Mouse (Mus musculus): Measurements from ENCODE around the gene Tnrc18. TPM values are rescaled to one million over a fixed set of nuclear protein-coding genes. Genes with fewer than 3 reads are reported as not detected.
"Not testable (repeated sequence)": the region's sequence is repeated elsewhere in the genome, so short reads cannot be mapped to it uniquely, and the experiment has no call there.

Gene Tnrc18
- polyA plus RNA-seq, 1 experiment from 2014 or later, result 45.9 TPM

DNA sequence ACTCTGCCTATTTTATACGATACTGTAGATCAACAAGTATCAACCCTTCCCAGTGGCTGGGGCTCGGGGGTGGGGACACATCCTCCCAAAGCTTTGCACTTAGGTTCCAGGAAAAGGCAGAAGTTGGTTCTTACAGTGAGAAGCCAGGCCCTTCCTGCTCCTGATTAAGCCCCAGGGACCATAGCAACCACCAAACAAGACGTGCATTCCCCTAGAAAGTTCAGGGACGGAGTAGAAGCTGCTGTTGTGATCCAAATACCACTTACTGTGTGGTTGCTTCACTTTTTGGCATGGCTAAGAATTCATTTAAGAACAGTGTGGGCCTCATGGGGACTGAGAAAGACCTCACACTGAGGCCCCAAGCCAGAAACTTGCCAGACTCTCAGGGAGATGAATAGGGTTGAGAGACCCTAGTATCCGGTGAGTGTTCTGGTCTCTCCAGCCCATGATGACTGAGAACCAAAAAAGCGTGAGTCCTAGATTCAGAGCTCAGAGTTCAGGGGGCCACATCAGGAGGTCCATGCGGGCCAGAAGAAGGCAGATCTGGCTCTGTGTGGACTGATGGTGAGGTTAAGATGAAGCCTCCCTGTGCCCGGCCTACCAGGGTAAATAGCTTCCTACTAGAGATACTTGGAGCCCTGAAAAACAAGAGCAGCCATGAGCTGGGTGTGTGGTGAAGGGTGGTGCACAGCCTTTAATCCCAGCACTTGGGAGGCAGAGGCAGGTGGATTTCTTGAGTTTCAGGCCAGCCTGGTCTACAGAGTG lies 24.1 kb upstream of the Tnrc18 start:
- Histone ChIP-seq H3K4me3 (no peak overlapping the region), H3K9ac (replicated peaks) (no peak overlapping the region), H3K4me1 (no peaks in the 10 kb centered on the region), H3K27ac (replicated peaks) (0 out of 2 replicates have a peak overlapping the region, but pooled peaks have one; percentile 1), H3K9me3 (no peaks in the 10 kb centered on the region), H3K4me2 (replicated peaks) (no peak overlapping the region), H3K27me3 (no peaks in the 10 kb centered on the region), H3K36me3 (no peaks in the 10 kb centered on the region)
- ATAC-seq (replicated peaks), result no peak
- WGBS, result 65% methylated on average over 8 of the region's 8 CpGs

DNA sequence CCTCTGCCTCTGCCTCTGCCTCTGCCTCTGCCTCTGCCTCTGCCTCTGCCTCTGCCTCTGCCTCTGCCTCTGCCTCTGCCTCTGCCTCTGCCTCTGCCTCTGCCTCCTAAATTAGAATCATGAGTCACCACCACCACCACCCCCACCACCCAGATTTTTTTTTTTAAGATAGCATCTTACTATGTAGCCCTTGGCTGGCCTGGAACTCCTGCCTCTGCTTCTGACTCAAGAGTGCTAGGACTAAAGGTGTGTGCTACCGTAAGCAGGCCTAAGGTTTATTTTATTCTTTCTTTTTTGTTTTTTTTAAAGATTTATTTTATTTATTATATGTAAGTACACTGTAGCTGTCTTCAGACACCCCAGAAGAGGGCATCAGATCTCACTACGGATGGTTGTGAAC lies 20.0 kb upstream of the Tnrc18 start:
- not testable (repeated sequence) for H3K27me3 ChIP-seq; H3K9ac ChIP-seq (replicated peaks); ATAC-seq (replicated peaks); H3K4me1 ChIP-seq; H3K4me3 ChIP-seq; H3K27ac ChIP-seq (replicated peaks); H3K36me3 ChIP-seq; H3K9me3 ChIP-seq; H3K4me2 ChIP-seq (replicated peaks)
- WGBS, result 90% methylated on average over 2 of the region's 2 CpGs

DNA sequence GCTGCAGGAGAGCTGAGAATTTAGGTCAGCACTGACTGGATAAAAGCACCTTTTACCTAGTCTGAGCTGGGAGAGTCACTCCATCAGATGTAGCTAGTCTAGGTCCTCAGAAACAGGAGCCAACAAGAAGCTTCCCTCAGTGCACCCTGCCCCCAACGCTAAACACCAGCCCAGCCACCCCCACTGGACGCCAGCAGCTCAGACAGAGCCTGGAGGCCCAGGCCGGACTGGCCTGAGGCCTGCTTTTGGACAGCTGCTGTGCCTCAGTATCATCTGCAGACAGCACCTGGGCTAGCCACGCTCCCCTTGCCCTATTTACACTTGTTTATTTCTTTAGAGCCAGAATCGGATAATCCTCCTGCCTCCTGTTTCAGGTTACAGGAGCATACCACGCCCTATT lies 19.4 kb upstream of the Tnrc18 start:
- no peak overlapping the region for H3K27ac ChIP-seq (replicated peaks)
- no peaks in the 10 kb centered on the region for H3K36me3 ChIP-seq
- H3K4me2 ChIP-seq (replicated peaks), result no peak overlapping the region
- no peak for ATAC-seq (replicated peaks)
- H3K27me3 ChIP-seq, result no peaks in the 10 kb centered on the region
- WGBS, result 75% methylated on average over 6 of the region's 6 CpGs
- H3K4me3 ChIP-seq, result no peak overlapping the region
- H3K4me1 ChIP-seq, result no peaks in the 10 kb centered on the region
- no peaks in the 10 kb centered on the region for H3K9me3 ChIP-seq
- H3K9ac ChIP-seq (replicated peaks), result no peak overlapping the region

DNA sequence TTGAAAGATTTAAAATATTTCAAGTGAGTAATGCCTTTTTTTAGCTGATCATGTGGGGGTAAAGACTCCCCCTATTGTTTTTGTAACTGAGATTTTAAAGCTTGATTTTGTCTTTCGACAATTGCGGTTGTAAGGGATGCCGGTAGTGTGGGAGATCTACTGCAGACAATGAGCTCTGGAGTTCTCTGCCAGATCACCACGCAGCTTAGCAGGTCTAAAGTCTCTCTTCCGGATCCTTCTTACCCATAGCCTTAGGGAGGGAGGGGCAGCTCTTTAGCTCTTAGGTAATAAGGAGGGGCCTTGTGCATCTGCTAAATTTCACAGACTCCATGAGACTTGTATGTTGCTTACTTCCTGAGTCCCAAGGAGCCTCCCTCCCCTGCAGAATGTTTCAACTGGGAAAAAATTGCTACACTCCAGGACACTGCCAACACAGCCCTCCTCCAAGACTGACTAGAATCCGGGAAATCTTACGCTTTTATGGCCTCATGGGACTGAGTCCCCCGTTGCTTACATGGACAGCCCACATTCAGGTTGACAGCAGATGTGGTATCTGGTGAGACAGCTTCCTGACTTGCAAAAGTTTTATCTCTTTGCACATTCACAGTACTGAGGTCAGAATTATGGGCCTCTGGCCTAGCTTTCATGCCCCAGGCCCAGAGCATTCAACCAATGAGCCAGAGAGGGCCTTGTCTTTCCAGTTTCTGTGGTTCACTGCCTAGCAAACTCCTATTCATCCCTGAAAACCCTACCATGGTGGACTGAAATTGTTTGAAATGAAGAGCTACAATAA lies 16.4 kb upstream of the Tnrc18 start:
- Histone ChIP-seq H3K27me3 (no peaks in the 10 kb centered on the region), H3K4me2 (replicated peaks) (no peak overlapping the region), H3K36me3 (no peaks in the 10 kb centered on the region), H3K4me1 (no peaks in the 10 kb centered on the region), H3K27ac (replicated peaks) (no peak overlapping the region), H3K9ac (replicated peaks) (no peak overlapping the region), H3K9me3 (no peaks in the 10 kb centered on the region), H3K4me3 (no peak overlapping the region)
- no peak for ATAC-seq (replicated peaks)
- 78% methylated on average over 8 of the region's 8 CpGs for WGBS

DNA sequence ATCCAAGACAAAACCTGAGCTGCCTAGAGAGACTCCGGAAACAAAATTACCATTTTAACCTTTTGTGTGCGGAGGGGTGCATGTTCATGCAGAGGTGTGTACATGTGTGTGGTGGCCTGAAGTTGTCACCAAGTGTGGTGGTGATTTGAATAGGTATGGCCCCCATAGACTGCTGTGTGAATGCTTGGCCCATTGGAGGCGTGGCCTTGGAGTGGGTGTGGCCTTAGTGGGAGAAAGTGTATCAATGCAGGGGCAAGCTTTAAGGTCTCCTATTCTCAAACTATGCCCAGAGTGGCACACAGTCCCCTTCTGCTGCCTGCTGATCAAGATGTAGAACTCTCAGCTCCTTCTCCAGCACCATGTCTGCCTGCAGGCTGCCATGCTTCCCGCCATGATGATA lies 8.7 kb upstream of the Tnrc18 start:
- Histone ChIP-seq H3K27ac (replicated peaks) (no peak overlapping the region), H3K27me3 (no peaks in the 10 kb centered on the region), H3K36me3 (no peaks in the 10 kb centered on the region), H3K4me2 (replicated peaks) (no peak overlapping the region), H3K9ac (replicated peaks) (no peak overlapping the region), H3K9me3 (no peaks in the 10 kb centered on the region), H3K4me1 (peaks cover 34% of the 10 kb centered on the region), H3K4me3 (no peak overlapping the region)
- no peak for ATAC-seq (replicated peaks)
- WGBS, result 89% methylated on average over 4 of the region's 4 CpGs

DNA sequence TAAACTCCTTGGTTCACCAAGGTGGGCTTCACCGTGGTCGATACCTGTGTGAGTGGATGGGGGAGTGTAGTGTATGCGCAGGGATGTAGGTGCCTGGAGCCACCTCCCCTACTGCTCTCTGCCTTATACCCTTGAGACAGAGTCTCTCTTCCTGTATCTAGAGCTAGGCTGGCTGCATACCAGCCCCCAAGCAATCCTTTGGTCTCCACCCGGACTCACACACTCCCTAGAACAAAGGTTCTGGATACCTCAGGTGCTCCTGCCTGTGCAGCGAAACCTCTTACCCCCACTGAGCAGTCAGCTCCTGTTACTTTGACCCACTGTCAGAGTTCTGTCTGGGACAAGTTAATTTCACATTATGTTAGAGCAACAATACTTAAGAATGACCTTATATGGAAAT lies 8.2 kb upstream of the Tnrc18 start:
- Histone ChIP-seq H3K36me3 (no peaks in the 10 kb centered on the region), H3K4me1 (peaks cover 34% of the 10 kb centered on the region), H3K4me2 (replicated peaks) (no peak overlapping the region), H3K9me3 (no peaks in the 10 kb centered on the region), H3K9ac (replicated peaks) (no peak overlapping the region), H3K27me3 (no peaks in the 10 kb centered on the region), H3K27ac (replicated peaks) (peak overlapping the region; percentile 100; the same call in 1 of the 2 replicates), H3K4me3 (no peak overlapping the region)
- 85% methylated on average over 5 of the region's 5 CpGs for WGBS
- ATAC-seq (replicated peaks), result no peak

DNA sequence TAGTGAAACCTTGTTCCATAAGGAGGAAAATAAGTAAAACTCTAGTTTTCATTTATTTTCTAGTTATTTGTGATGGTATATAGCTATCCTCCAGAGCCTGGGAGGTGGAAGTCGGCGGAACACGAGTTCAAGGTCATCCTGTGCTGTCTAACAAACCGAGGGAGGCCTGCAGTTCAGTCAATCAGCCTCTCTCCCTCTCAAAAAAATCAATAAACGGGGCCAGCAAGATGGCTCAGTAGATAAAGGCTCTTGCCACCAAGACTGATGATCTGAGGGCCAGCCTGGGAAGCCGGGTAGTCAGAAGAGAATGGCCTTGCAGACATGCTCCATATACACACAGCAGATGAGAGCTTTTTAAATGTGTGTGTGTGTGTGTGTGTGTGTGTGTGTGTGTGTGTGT lies 6.6 kb upstream of the Tnrc18 start:
- Histone ChIP-seq H3K4me1 (peaks cover 34% of the 10 kb centered on the region), H3K27ac (replicated peaks) (peak overlapping the region; percentile 100), H3K4me2 (replicated peaks) (peak overlapping the region; percentile 81), H3K9ac (replicated peaks) (peak overlapping the region; percentile 99; the same call in 1 of the 2 replicates), H3K27me3 (no peaks in the 10 kb centered on the region), H3K36me3 (no peaks in the 10 kb centered on the region), H3K4me3 (peak overlapping the region; percentile 87; the same call in 1 of the 2 replicates), H3K9me3 (no peaks in the 10 kb centered on the region)
- ATAC-seq (replicated peaks), result no peak
- 24% methylated on average over 6 of the region's 6 CpGs for WGBS

DNA sequence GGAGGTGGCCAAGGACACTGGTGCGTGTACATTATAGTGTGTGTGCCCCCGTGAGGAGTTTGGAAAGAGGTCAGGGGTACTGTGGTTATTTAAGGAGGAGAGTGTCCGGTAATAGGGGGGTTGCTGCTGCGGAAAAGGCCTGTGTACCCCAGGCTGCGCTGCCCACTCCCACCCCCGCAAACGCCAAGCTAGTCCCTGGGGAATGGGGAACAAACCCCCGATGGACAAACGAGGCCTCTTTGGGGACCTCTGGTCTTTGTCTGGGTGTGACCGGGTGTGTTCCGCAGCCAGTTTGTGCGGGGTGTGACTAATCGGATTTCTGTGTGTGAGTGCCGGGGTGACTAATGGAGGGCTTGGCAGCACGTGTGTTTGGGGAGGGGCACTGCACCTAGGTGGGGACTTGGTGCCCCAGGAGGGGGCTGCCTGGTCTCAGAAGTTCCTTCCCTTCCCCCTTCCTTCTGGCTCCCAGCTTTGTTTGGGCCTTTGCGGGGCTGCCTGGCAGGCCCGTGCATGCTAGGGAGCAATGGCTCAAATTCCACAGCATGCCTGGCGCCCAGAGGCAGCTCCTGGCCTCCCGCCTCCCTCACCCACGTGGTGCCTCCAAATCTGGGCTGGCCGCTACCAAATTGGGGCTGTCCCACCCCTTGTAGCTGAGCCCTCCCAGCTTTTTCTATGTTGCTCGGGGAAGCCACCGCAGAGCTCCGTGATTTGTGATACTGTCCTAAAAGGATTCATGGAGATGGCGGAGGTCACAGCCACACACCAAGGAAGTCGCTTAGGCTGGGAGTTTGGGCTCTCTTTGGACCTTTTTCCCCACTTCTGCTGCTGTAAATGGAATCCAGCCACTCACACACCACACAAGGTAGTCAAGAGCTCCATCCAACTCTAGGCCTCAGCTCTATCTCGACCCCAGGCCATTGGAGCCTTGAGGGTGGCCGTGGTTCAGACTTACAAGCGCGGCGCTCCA lies 5.9 kb upstream of the Tnrc18 start:
- 6% methylated on average over 31 of the region's 31 CpGs for WGBS
- Histone ChIP-seq H3K9me3 (no peaks in the 10 kb centered on the region), H3K27me3 (no peaks in the 10 kb centered on the region), H3K27ac (replicated peaks) (peak overlapping the region; percentile 100), H3K9ac (replicated peaks) (peak overlapping the region; percentile 99), H3K36me3 (no peaks in the 10 kb centered on the region), H3K4me2 (replicated peaks) (peak overlapping the region; percentile 81), H3K4me3 (peak overlapping the region; percentile 87), H3K4me1 (peaks cover 34% of the 10 kb centered on the region)
- ATAC-seq (replicated peaks), result peak; percentile 36

DNA sequence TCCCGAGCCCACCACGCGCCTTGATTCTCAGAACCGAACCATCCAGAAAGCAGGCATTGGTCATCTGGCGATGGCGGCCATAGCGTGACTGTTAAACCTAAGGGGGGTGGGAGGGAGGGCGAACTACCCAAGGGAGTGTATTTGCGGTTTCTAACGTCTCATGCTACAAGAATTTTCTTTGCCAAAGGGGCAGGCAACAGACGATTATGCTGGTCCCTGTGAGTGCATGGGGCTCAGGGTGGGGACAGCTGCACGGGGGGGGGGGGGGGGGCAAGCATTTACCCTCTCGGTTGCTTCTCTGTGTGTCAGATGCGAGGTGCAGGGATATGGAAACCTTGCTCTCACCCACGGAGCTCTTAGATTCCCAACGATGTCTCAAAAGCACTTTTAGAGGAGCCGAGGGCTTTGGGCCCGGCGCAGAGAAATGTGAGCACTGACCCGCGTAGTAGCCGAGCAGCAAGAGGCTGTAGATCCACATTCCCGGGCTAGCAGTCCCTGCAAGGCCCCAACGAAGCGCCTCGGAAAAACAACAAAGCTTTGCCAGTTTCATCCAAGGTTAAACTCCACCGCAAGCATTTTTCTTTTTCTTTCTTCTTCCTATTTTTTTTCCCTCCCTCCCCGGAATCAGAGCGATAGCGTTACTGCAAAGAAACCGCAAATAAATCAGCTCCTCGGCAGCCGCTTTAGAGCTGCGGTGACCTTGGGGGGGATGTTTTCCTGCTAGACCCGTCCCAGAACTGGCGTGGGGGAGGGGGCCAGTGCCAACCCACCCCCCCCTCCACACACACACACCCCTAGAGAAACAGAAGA lies 5.0 kb upstream of the Tnrc18 start:
- Histone ChIP-seq H3K9ac (replicated peaks) (peak overlapping the region; percentile 99), H3K4me3 (peak overlapping the region; percentile 87), H3K27ac (replicated peaks) (peak overlapping the region; percentile 100), H3K36me3 (no peaks in the 10 kb centered on the region), H3K4me1 (peaks cover 34% of the 10 kb centered on the region), H3K9me3 (no peaks in the 10 kb centered on the region), H3K4me2 (replicated peaks) (peak overlapping the region; percentile 81), H3K27me3 (no peaks in the 10 kb centered on the region)
- under 1% methylated on average over 36 of the region's 36 CpGs for WGBS
- no peak for ATAC-seq (replicated peaks)

DNA sequence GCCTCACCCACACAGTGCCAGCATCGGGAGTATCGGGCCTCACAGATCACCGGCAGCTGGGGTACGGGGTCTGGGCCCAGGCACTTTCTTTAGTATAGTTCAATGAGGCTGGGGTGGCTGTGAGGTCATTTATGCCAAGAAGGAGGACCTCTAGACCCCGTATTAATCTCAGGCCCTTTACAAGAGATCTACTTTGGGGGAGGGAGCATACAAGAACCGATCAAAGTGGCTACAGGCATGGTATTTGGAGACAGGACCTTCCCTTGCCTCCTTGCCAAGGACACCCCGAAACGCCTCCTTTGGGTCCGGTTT lies 4.5 kb upstream of the Tnrc18 start:
- Histone ChIP-seq H3K9ac (replicated peaks) (peak overlapping the region; percentile 99), H3K4me3 (peak overlapping the region; percentile 87), H3K36me3 (no peaks in the 10 kb centered on the region), H3K4me1 (peaks cover 34% of the 10 kb centered on the region), H3K27ac (replicated peaks) (peak overlapping the region; percentile 100), H3K4me2 (replicated peaks) (peak overlapping the region; percentile 81), H3K27me3 (no peaks in the 10 kb centered on the region), H3K9me3 (no peaks in the 10 kb centered on the region)
- ATAC-seq (replicated peaks), result no peak
- WGBS, result 0% methylated on average over 9 of the region's 9 CpGs

DNA sequence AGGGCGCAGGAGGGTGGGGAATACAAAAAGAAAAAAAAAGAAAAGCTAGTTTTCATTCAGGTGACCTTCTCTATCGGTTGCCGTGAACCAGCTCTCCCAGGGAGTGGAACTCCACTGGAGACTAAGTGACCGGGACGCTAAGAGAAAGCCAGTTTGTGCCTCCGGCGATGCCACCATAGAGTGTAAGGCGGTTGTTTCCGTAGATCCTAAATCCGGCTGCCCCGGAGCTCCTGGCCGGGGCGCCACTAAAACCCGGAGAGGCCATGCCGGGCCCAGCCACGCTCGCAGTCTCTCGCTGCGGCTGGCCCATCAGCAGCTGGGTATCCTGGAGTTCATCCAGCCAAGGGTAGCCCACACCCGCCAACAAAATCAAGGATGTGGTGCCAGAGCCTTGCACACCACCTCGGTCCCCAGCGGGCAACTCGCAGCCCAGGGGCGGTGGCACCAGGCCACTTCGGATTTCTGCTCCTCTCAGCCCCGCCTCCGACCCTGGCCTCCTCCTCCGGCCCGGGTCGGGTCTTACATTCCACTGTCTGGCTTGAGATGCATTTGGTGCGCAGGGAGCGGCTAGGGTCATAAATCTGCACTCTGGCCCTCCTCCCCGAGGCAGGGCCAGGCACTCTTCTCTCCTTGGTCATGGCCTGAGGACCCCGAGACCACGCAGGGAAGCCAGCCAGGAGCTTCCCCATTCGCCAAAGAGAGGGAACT lies 4.0 kb upstream of the Tnrc18 start:
- peak overlapping the region; percentile 87 for H3K4me3 ChIP-seq
- H3K9ac ChIP-seq (replicated peaks), result peak overlapping the region; percentile 99
- peak overlapping the region; percentile 100 for H3K27ac ChIP-seq (replicated peaks)
- peak overlapping the region; percentile 81 for H3K4me2 ChIP-seq (replicated peaks)
- H3K36me3 ChIP-seq, result no peaks in the 10 kb centered on the region
- ATAC-seq (replicated peaks), result peak; percentile 5
- H3K4me1 ChIP-seq, result peaks cover 34% of the 10 kb centered on the region
- no peaks in the 10 kb centered on the region for H3K9me3 ChIP-seq
- no peaks in the 10 kb centered on the region for H3K27me3 ChIP-seq
- under 1% methylated on average over 36 of the region's 36 CpGs for WGBS
